Mouse (Mus musculus): ENCODE data around the gene Bcl2l11. TPM values are rescaled to one million over a fixed set of nuclear protein-coding genes. Genes with fewer than 3 reads are reported as not detected.
A peak's percentile ranks its signal among the peaks of the same experiment; 100 is the strongest.

The Bcl2l11 gene
- polyA plus RNA-seq, 1 experiment from 2014 or later: 9.4 TPM

GRCm38 (mm10) chr2:128131503-128131902 is 5.7 kb downstream of the Bcl2l11 start:
- Histone ChIP-seq H3K9ac (no peak overlapping the region), H3K9me3 (replicated peaks) (no peaks in the 10 kb centered on the region), H3K4me1 (peaks cover 26% of the 10 kb centered on the region), H3K36me3 (peaks cover 68% of the 10 kb centered on the region), H3K27ac (no peak overlapping the region), H3K4me2 (no peak overlapping the region), H3K4me3 (no peak overlapping the region), H3K27me3 (replicated peaks) (peaks cover 5% of the 10 kb centered on the region; the same call in 1 of the 2 replicates)
- ATAC-seq: no peak
- WGBS (ENCODE audit: insufficient replicate concordance): 78% methylated on average over 11 of the region's 11 CpGs

- 73% methylated on average over 5 of the region's 5 CpGs for WGBS (ENCODE audit: insufficient replicate concordance)
- Histone ChIP-seq H3K4me2 (no peak overlapping the region), H3K4me3 (no peak overlapping the region), H3K9ac (no peak overlapping the region), H3K27ac (no peak overlapping the region), H3K27me3 (replicated peaks) (peaks cover 5% of the 10 kb centered on the region; the same call in 1 of the 2 replicates), H3K4me1 (peaks cover 36% of the 10 kb centered on the region), H3K9me3 (replicated peaks) (no peaks in the 10 kb centered on the region), H3K36me3 (peaks cover 80% of the 10 kb centered on the region)
- ATAC-seq: no peak
These were observed 6.8 kb downstream of the Bcl2l11 start for GRCm38 (mm10) chr2:128132635-128133034.

GRCm38 (mm10) chr2:128133865-128134264 is 8.0 kb downstream of the Bcl2l11 start:
- Histone ChIP-seq H3K9me3 (replicated peaks) (no peaks in the 10 kb centered on the region), H3K27me3 (replicated peaks) (peaks cover under 1% of the 10 kb centered on the region; the same call in 1 of the 2 replicates), H3K4me3 (no peak overlapping the region), H3K27ac (no peak overlapping the region), H3K4me2 (no peak overlapping the region), H3K36me3 (peaks cover 80% of the 10 kb centered on the region), H3K4me1 (peaks cover 26% of the 10 kb centered on the region), H3K9ac (no peak overlapping the region)
- ATAC-seq: no peak

GRCm38 (mm10) chr2:128134474-128134873 is 8.6 kb downstream of the Bcl2l11 start:
- WGBS (ENCODE audit: insufficient replicate concordance): 74% methylated on average over 5 of the region's 5 CpGs
- Histone ChIP-seq H3K27ac (no peak overlapping the region), H3K4me3 (no peak overlapping the region), H3K36me3 (peaks cover 79% of the 10 kb centered on the region), H3K4me1 (peaks cover 25% of the 10 kb centered on the region), H3K4me2 (no peak overlapping the region), H3K9ac (no peak overlapping the region), H3K27me3 (replicated peaks) (no peaks in the 10 kb centered on the region), H3K9me3 (replicated peaks) (no peaks in the 10 kb centered on the region)
- ATAC-seq: no peak

- Histone ChIP-seq H3K4me1 (peaks cover 28% of the 10 kb centered on the region), H3K9me3 (replicated peaks) (no peaks in the 10 kb centered on the region), H3K4me3 (no peak overlapping the region), H3K27me3 (replicated peaks) (no peaks in the 10 kb centered on the region), H3K9ac (no peak overlapping the region), H3K4me2 (no peak overlapping the region), H3K27ac (no peak overlapping the region), H3K36me3 (peaks cover 74% of the 10 kb centered on the region)
- WGBS (ENCODE audit: insufficient replicate concordance): 77% methylated on average over 8 of the region's 8 CpGs
- no peak for ATAC-seq
These were observed 9.1 kb downstream of the Bcl2l11 start for GRCm38 (mm10) chr2:128134948-128135347.

- WGBS (ENCODE audit: insufficient replicate concordance): 76% methylated on average over 16 of the region's 16 CpGs
- H3K9ac ChIP-seq: no peak overlapping the region
- peaks cover 36% of the 10 kb centered on the region for H3K4me1 ChIP-seq
- no peak for ATAC-seq
- no peak overlapping the region for H3K4me2 ChIP-seq
- H3K36me3 ChIP-seq: peaks cover 55% of the 10 kb centered on the region
- no peak overlapping the region for H3K4me3 ChIP-seq
- H3K27me3 ChIP-seq (replicated peaks): no peaks in the 10 kb centered on the region
- H3K9me3 ChIP-seq (replicated peaks): no peaks in the 10 kb centered on the region
- H3K27ac ChIP-seq: no peak overlapping the region
These were observed 11.1 kb downstream of the Bcl2l11 start for GRCm38 (mm10) chr2:128136769-128137433.

- H3K9me3 ChIP-seq (replicated peaks): no peaks in the 10 kb centered on the region
- no peak overlapping the region for H3K4me3 ChIP-seq
- H3K27ac ChIP-seq: no peak overlapping the region
- H3K27me3 ChIP-seq (replicated peaks): no peaks in the 10 kb centered on the region
- peaks cover 43% of the 10 kb centered on the region for H3K4me1 ChIP-seq
- WGBS (ENCODE audit: insufficient replicate concordance): 88% methylated on average over 22 of the region's 22 CpGs
- H3K9ac ChIP-seq: no peak overlapping the region
- no peak for ATAC-seq
- no peak overlapping the region for H3K4me2 ChIP-seq
- peaks cover 58% of the 10 kb centered on the region for H3K36me3 ChIP-seq
These were observed 11.8 kb downstream of the Bcl2l11 start for GRCm38 (mm10) chr2:128137480-128138276.

GRCm38 (mm10) chr2:128138924-128139323 is 13.1 kb downstream of the Bcl2l11 start:
- no peaks in the 10 kb centered on the region for H3K27me3 ChIP-seq (replicated peaks)
- no peak overlapping the region for H3K4me3 ChIP-seq
- H3K27ac ChIP-seq: no peak overlapping the region
- WGBS (ENCODE audit: insufficient replicate concordance): 86% methylated on average over 8 of the region's 8 CpGs
- peaks cover 49% of the 10 kb centered on the region for H3K36me3 ChIP-seq
- ATAC-seq: no peak
- no peaks in the 10 kb centered on the region for H3K9me3 ChIP-seq (replicated peaks)
- H3K4me1 ChIP-seq: peaks cover 50% of the 10 kb centered on the region
- H3K4me2 ChIP-seq: no peak overlapping the region
- no peak overlapping the region for H3K9ac ChIP-seq

- Histone ChIP-seq H3K9me3 (replicated peaks) (no peaks in the 10 kb centered on the region), H3K4me2 (no peak overlapping the region), H3K9ac (no peak overlapping the region), H3K27me3 (replicated peaks) (no peaks in the 10 kb centered on the region), H3K27ac (no peak overlapping the region), H3K4me3 (no peak overlapping the region), H3K36me3 (peaks cover 44% of the 10 kb centered on the region), H3K4me1 (peaks cover 59% of the 10 kb centered on the region)
- ATAC-seq: no peak
- WGBS (ENCODE audit: insufficient replicate concordance): 86% methylated on average over 15 of the region's 15 CpGs
These were observed 13.9 kb downstream of the Bcl2l11 start for GRCm38 (mm10) chr2:128139781-128140180.

GRCm38 (mm10) chr2:128140183-128140582 is 14.3 kb downstream of the Bcl2l11 start:
- ATAC-seq: no peak
- no peaks in the 10 kb centered on the region for H3K9me3 ChIP-seq (replicated peaks)
- H3K27me3 ChIP-seq (replicated peaks): no peaks in the 10 kb centered on the region
- H3K27ac ChIP-seq: no peak overlapping the region
- H3K36me3 ChIP-seq: peaks cover 40% of the 10 kb centered on the region
- peaks cover 62% of the 10 kb centered on the region for H3K4me1 ChIP-seq
- no peak overlapping the region for H3K4me2 ChIP-seq
- H3K9ac ChIP-seq: no peak overlapping the region
- WGBS (ENCODE audit: insufficient replicate concordance): 77% methylated on average over 3 of the region's 3 CpGs
- H3K4me3 ChIP-seq: no peak overlapping the region

GRCm38 (mm10) chr2:128143992-128144391 is 18.2 kb downstream of the Bcl2l11 start:
- no peaks in the 10 kb centered on the region for H3K9me3 ChIP-seq (replicated peaks)
- peaks cover 68% of the 10 kb centered on the region for H3K4me1 ChIP-seq
- ATAC-seq: peak; percentile 86
- no peak overlapping the region for H3K9ac ChIP-seq
- peaks cover 41% of the 10 kb centered on the region for H3K36me3 ChIP-seq
- no peaks in the 10 kb centered on the region for H3K27me3 ChIP-seq (replicated peaks)
- no peak overlapping the region for H3K4me3 ChIP-seq
- H3K27ac ChIP-seq: peak overlapping the region; percentile 66
- H3K4me2 ChIP-seq: peak overlapping the region; percentile 25

GRCm38 (mm10) chr2:128145433-128145832 is 19.6 kb downstream of the Bcl2l11 start:
- Histone ChIP-seq H3K4me2 (no peak overlapping the region), H3K36me3 (peaks cover 48% of the 10 kb centered on the region), H3K9me3 (replicated peaks) (no peaks in the 10 kb centered on the region), H3K27me3 (replicated peaks) (no peaks in the 10 kb centered on the region), H3K4me3 (no peak overlapping the region), H3K9ac (no peak overlapping the region), H3K4me1 (peaks cover 62% of the 10 kb centered on the region), H3K27ac (no peak overlapping the region)
- ATAC-seq: no peak
- WGBS (ENCODE audit: insufficient replicate concordance): 66% methylated on average over 3 of the region's 3 CpGs
